Mouse (Mus musculus) limb, embryonic 11.5 days (tissue): Measurements from ENCODE around the gene Nynrin. TPM values are rescaled to one million over a fixed set of nuclear protein-coding genes. Genes with fewer than 3 reads are reported as not detected.

Source experiments
- ATAC-seq: fragments of 200-750 bp; cut with Nextera tagmentation; 2 replicates; pipeline ENCODE4 v1.8.0; 2017; ENCODE audit warnings: low read depth; ENCODE audit not compliant: insufficient number of reproducible peaks, low FRiP score, low TSS enrichment
- DNase-seq: peaks from one replicate; pipeline ENCODE4 v3.0.0-alpha.2; 2015; ENCODE audit warnings: low spot score
- H3K27ac ChIP-seq: fragments of 300-500 bp; sonication (generic); replicated peaks from 2 replicates; pipeline ENCODE4 v1.5.1; 2014; ENCODE audit warnings: low read depth, mild to moderate bottlenecking, low read length
- H3K27me3 ChIP-seq: fragments of 300-500 bp; sonication (generic); 2 replicates; pipeline ENCODE4 v1.6.1; 2014; ENCODE audit warnings: mild to moderate bottlenecking, low read length, mixed read lengths; ENCODE audit not compliant: control insufficient read depth, insufficient read depth
- H3K36me3 ChIP-seq: fragments of 300-500 bp; sonication (generic); 2 replicates; pipeline ENCODE4 v1.6.1; 2014; ENCODE audit warnings: mild to moderate bottlenecking, low read length, moderate library complexity, mixed read lengths; ENCODE audit not compliant: control insufficient read depth, insufficient read depth
- H3K4me1 ChIP-seq: fragments of 300-500 bp; sonication (generic); 2 replicates; pipeline ENCODE4 v1.6.1; 2014; ENCODE audit warnings: low read length, mixed read lengths; ENCODE audit not compliant: control insufficient read depth, insufficient read depth
- H3K4me2 ChIP-seq: fragments of 300-500 bp; sonication (generic); 2 replicates; pipeline ENCODE4 v1.6.1; 2014; ENCODE audit warnings: low read depth, mild to moderate bottlenecking, moderate library complexity; ENCODE audit not compliant: severe bottlenecking
- H3K4me3 ChIP-seq: fragments of 300-500 bp; sonication (generic); 2 replicates; pipeline ENCODE4 v1.5.1; 2014; ENCODE audit warnings: low read depth, low read length
- H3K9ac ChIP-seq: fragments of 300-500 bp; sonication (generic); 2 replicates; pipeline ENCODE4 v1.6.1; 2014; ENCODE audit warnings: mild to moderate bottlenecking, low read length
- H3K9me3 ChIP-seq: fragments of 300-500 bp; sonication (generic); 2 replicates; pipeline ENCODE4 v1.6.1; 2016; ENCODE audit warnings: low read length; ENCODE audit not compliant: control insufficient read depth
- whole genome bisulfite sequencing: fragments of 180-500 bp; shearing (Covaris S2); extraction: QIAGEN DNeasy Blood & Tissue Kit; methylation state at CpG from one replicate; pipeline ENCODE4 v1.1.7; 2014; 5-methylcytosine and 5-hydroxymethylcytosine counted together
- polyA plus RNA-seq: library from polyadenylated mRNA; unstranded; fragments of >200 nt; fragmentation: Nextera tagmentation; extraction: Ambion mirVana; gene quantifications from 2 replicates; pipeline ENCODE4 v1.2.1, GENCODE M21; 2014

The Nynrin gene
- polyA plus RNA-seq, 1 experiment from 2014 or later, result 21.6 TPM

GRCm38 (mm10) chr14:55852646-55853551 is 911 bp upstream of the Nynrin start:
- H3K36me3 ChIP-seq, result no peaks in the 10 kb centered on the region
- under 1% methylated on average over 11 of the region's 11 CpGs for WGBS
- peak overlapping the region; percentile 90 for H3K9ac ChIP-seq
- no peaks in the 10 kb centered on the region for H3K27me3 ChIP-seq
- peak; percentile 90 for ATAC-seq
- H3K4me2 ChIP-seq, result peak overlapping the region; percentile 80
- peak; percentile 84 for DNase-seq
- H3K9me3 ChIP-seq, result no peaks in the 10 kb centered on the region
- peak overlapping the region; percentile 68 for H3K4me3 ChIP-seq
- peak overlapping the region; percentile 99 for H3K27ac ChIP-seq
- H3K4me1 ChIP-seq, result peaks cover 31% of the 10 kb centered on the region

- Histone ChIP-seq H3K27ac (peak overlapping the region; percentile 99), H3K4me1 (peaks cover 31% of the 10 kb centered on the region), H3K9ac (peak overlapping the region; percentile 90), H3K27me3 (no peaks in the 10 kb centered on the region), H3K4me3 (peak overlapping the region; percentile 68), H3K4me2 (peak overlapping the region; percentile 80), H3K9me3 (no peaks in the 10 kb centered on the region), H3K36me3 (no peaks in the 10 kb centered on the region; the same call in 1 of the 2 replicates)
- ATAC-seq, result no peak
- WGBS, result 0% methylated on average over 9 of the region's 9 CpGs
- DNase-seq, result no peak
Measured at GRCm38 (mm10) chr14:55854406-55855100, 743 bp downstream of the Nynrin start.

- peak overlapping the region; percentile 68 for H3K4me3 ChIP-seq
- H3K4me1 ChIP-seq, result peaks cover 31% of the 10 kb centered on the region
- H3K4me2 ChIP-seq, result peak overlapping the region; percentile 80
- peak overlapping the region; percentile 99 for H3K27ac ChIP-seq
- H3K9me3 ChIP-seq, result no peaks in the 10 kb centered on the region
- WGBS, result 1% methylated on average over 4 of the region's 4 CpGs
- H3K36me3 ChIP-seq, result no peaks in the 10 kb centered on the region; the same call in 1 of the 2 replicates
- H3K9ac ChIP-seq, result peak overlapping the region; percentile 90
- DNase-seq, result peak; percentile 75
- ATAC-seq, result no peak
- H3K27me3 ChIP-seq, result no peaks in the 10 kb centered on the region
Measured at GRCm38 (mm10) chr14:55855101-55855561, 1.3 kb downstream of the Nynrin start.

- ATAC-seq (no peak), DNase-seq (no peak)
- Histone ChIP-seq H3K4me2 (peak overlapping the region; percentile 21; the same call in 1 of the 2 replicates), H3K9ac (no peak overlapping the region), H3K36me3 (no peaks in the 10 kb centered on the region; the same call in 1 of the 2 replicates), H3K9me3 (no peaks in the 10 kb centered on the region), H3K4me3 (no peak overlapping the region), H3K4me1 (peaks cover 23% of the 10 kb centered on the region), H3K27ac (no peak overlapping the region), H3K27me3 (no peaks in the 10 kb centered on the region)
- WGBS, result 55% methylated on average over 4 of the region's 4 CpGs
Measured at GRCm38 (mm10) chr14:55857588-55857987, 3.8 kb downstream of the Nynrin start.

- Histone ChIP-seq H3K27me3 (no peaks in the 10 kb centered on the region), H3K9me3 (no peaks in the 10 kb centered on the region), H3K36me3 (peaks cover 17% of the 10 kb centered on the region), H3K27ac (no peak overlapping the region), H3K4me2 (no peak overlapping the region), H3K4me3 (no peak overlapping the region), H3K4me1 (peaks cover 13% of the 10 kb centered on the region), H3K9ac (no peak overlapping the region)
- ATAC-seq, result no peak
- 64% methylated on average over 6 of the region's 6 CpGs for WGBS
- DNase-seq, result no peak
Measured at GRCm38 (mm10) chr14:55862186-55862585, 8.4 kb downstream of the Nynrin start.

- peaks cover 10% of the 10 kb centered on the region for H3K4me1 ChIP-seq
- peaks cover 20% of the 10 kb centered on the region for H3K36me3 ChIP-seq
- H3K27ac ChIP-seq, result no peak overlapping the region; the same call in 1 of the 2 replicates
- H3K4me2 ChIP-seq, result no peak overlapping the region
- ATAC-seq, result no peak
- no peaks in the 10 kb centered on the region for H3K9me3 ChIP-seq
- no peak for DNase-seq
- 93% methylated on average over 10 of the region's 10 CpGs for WGBS
- no peak overlapping the region for H3K4me3 ChIP-seq
- H3K27me3 ChIP-seq, result no peaks in the 10 kb centered on the region
- H3K9ac ChIP-seq, result no peak overlapping the region
Measured at GRCm38 (mm10) chr14:55862970-55863369, 9.2 kb downstream of the Nynrin start.

- no peak overlapping the region for H3K4me3 ChIP-seq
- H3K36me3 ChIP-seq, result peaks cover 23% of the 10 kb centered on the region
- no peaks in the 10 kb centered on the region for H3K27me3 ChIP-seq
- no peak overlapping the region for H3K4me2 ChIP-seq
- H3K9me3 ChIP-seq, result no peaks in the 10 kb centered on the region
- H3K9ac ChIP-seq, result no peak overlapping the region
- ATAC-seq (no peak; the same call in 1 of the 2 replicates), DNase-seq (peak; percentile 87)
- H3K27ac ChIP-seq, result peak overlapping the region; percentile 14; the same call in 1 of the 2 replicates
- H3K4me1 ChIP-seq, result peaks cover 10% of the 10 kb centered on the region
- WGBS, result 31% methylated on average over 7 of the region's 7 CpGs
Measured at GRCm38 (mm10) chr14:55863773-55864172, 10.0 kb downstream of the Nynrin start.

- Histone ChIP-seq H3K9ac (no peak overlapping the region), H3K4me1 (peaks cover 10% of the 10 kb centered on the region), H3K27me3 (no peaks in the 10 kb centered on the region), H3K9me3 (no peaks in the 10 kb centered on the region), H3K4me2 (no peak overlapping the region), H3K27ac (no peak overlapping the region), H3K4me3 (no peak overlapping the region), H3K36me3 (peaks cover 38% of the 10 kb centered on the region)
- ATAC-seq (no peak), DNase-seq (peak; percentile 81)
- 43% methylated on average over 4 of the region's 4 CpGs for WGBS
Measured at GRCm38 (mm10) chr14:55866962-55867361, 13.2 kb downstream of the Nynrin start.
